Mouse (Mus musculus) forebrain, embryonic 13.5 days (tissue): ENCODE results near the gene Dip2c. TPM values are rescaled to one million over a fixed set of nuclear protein-coding genes. Genes with fewer than 3 reads are reported as not detected.
A peak's percentile ranks its signal among the peaks of the same experiment; 100 is the strongest.

Experiments used
- ATAC-seq: fragments of 200-750 bp; cut with Nextera tagmentation; 2 replicates; pipeline ENCODE4 v1.8.0; 2017
- H3K27ac ChIP-seq: fragments of 300-500 bp; sonication (generic); 2 replicates; pipeline ENCODE4 v1.5.1; 2015; ENCODE audit warnings: inconsistent platforms, mild to moderate bottlenecking, moderate library complexity
- H3K27me3 ChIP-seq: fragments of 300-500 bp; sonication (generic); 2 replicates; pipeline ENCODE4 v1.6.1; 2015; ENCODE audit warnings: mild to moderate bottlenecking, inconsistent platforms
- H3K36me3 ChIP-seq: fragments of 300-500 bp; sonication (generic); 2 replicates; pipeline ENCODE4 v1.6.1; 2015; ENCODE audit warnings: mild to moderate bottlenecking, inconsistent platforms; ENCODE audit not compliant: poor library complexity, severe bottlenecking
- H3K4me1 ChIP-seq: fragments of 300-500 bp; sonication (generic); 2 replicates; pipeline ENCODE4 v1.6.1; 2015; ENCODE audit warnings: inconsistent platforms
- H3K4me2 ChIP-seq: fragments of 300-500 bp; sonication (generic); 2 replicates; pipeline ENCODE4 v1.6.1; 2015; ENCODE audit warnings: inconsistent platforms, mild to moderate bottlenecking, moderate library complexity
- H3K4me3 ChIP-seq: fragments of 300-500 bp; sonication (generic); 2 replicates; pipeline ENCODE4 v1.5.1; 2015; ENCODE audit warnings: mild to moderate bottlenecking, inconsistent platforms
- H3K9ac ChIP-seq: fragments of 300-500 bp; sonication (generic); 2 replicates; pipeline ENCODE4 v1.6.1; 2015; ENCODE audit warnings: mild to moderate bottlenecking, inconsistent platforms
- H3K9me3 ChIP-seq: fragments of 300-500 bp; sonication (generic); replicated peaks from 2 replicates; pipeline ENCODE4 v1.6.1; 2016; ENCODE audit warnings: inconsistent platforms
- WGBS: fragments of 180-500 bp; shearing (Covaris S2); methylation state at CpG from one replicate; pipeline ENCODE4 v1.1.7; 2015; 5-methylcytosine and 5-hydroxymethylcytosine counted together
- polyA plus RNA-seq: library from polyadenylated mRNA; unstranded; fragments of >200 nt; fragmentation: Nextera tagmentation; extraction: Ambion mirVana; gene quantifications from 2 replicates; pipeline ENCODE4 v1.2.1, GENCODE M21; 2015

Dip2c gene
- polyA plus RNA-seq, 1 experiment from 2014 or later = 7.2 TPM

- ATAC-seq = peak; percentile 58; the same call in 1 of the 2 replicates
- Histone ChIP-seq H3K4me2 (no peak overlapping the region), H3K27ac (no peak overlapping the region), H3K4me3 (no peak overlapping the region), H3K36me3 (no peaks in the 10 kb centered on the region; the same call in 1 of the 2 replicates), H3K9me3 (no peaks in the 10 kb centered on the region; the same call in 1 of the 2 replicates), H3K9ac (no peak overlapping the region), H3K27me3 (no peaks in the 10 kb centered on the region), H3K4me1 (peaks cover 14% of the 10 kb centered on the region)
- WGBS = 32% methylated on average over 5 of the region's 5 CpGs
Observed at GRCm38 (mm10) chr13:9390204-9390804, 114.0 kb downstream of the Dip2c start.

- H3K36me3 ChIP-seq = no peaks in the 10 kb centered on the region
- H3K4me1 ChIP-seq = peaks cover 14% of the 10 kb centered on the region
- H3K27me3 ChIP-seq = no peaks in the 10 kb centered on the region
- no peaks in the 10 kb centered on the region for H3K9me3 ChIP-seq
- H3K4me2 ChIP-seq = no peak overlapping the region
- H3K4me3 ChIP-seq = no peak overlapping the region
- H3K9ac ChIP-seq = no peak overlapping the region
- H3K27ac ChIP-seq = no peak overlapping the region
- 88% methylated on average over 3 of the region's 3 CpGs for WGBS
- no peak for ATAC-seq
Observed at GRCm38 (mm10) chr13:9393470-9393869, 117.1 kb downstream of the Dip2c start.

GRCm38 (mm10) chr13:9395286-9395685 lies 119.0 kb downstream of the Dip2c start:
- H3K36me3 ChIP-seq = no peaks in the 10 kb centered on the region
- no peak overlapping the region for H3K27ac ChIP-seq
- H3K27me3 ChIP-seq = no peaks in the 10 kb centered on the region
- 81% methylated on average over 1 of the region's 1 CpGs for WGBS
- no peak for ATAC-seq
- H3K4me1 ChIP-seq = peaks cover 17% of the 10 kb centered on the region
- no peak overlapping the region for H3K4me3 ChIP-seq
- no peak overlapping the region for H3K9ac ChIP-seq
- H3K9me3 ChIP-seq = no peaks in the 10 kb centered on the region
- H3K4me2 ChIP-seq = no peak overlapping the region

GRCm38 (mm10) chr13:9398846-9399245 lies 122.5 kb downstream of the Dip2c start:
- H3K9me3 ChIP-seq = peaks cover 12% of the 10 kb centered on the region; the same call in 1 of the 2 replicates
- H3K4me1 ChIP-seq = peaks cover 7% of the 10 kb centered on the region
- 0% methylated on average over 1 of the region's 1 CpGs for WGBS
- no peak overlapping the region for H3K4me2 ChIP-seq
- no peaks in the 10 kb centered on the region for H3K27me3 ChIP-seq
- H3K9ac ChIP-seq = no peak overlapping the region
- peak; percentile 53 for ATAC-seq
- H3K27ac ChIP-seq = no peak overlapping the region
- 0 out of 2 replicates have a peak, but pooled peaks cover 3% of the 10 kb centered on the region for H3K36me3 ChIP-seq
- no peak overlapping the region for H3K4me3 ChIP-seq

- no peak overlapping the region for H3K27ac ChIP-seq
- WGBS = 59% methylated on average over 1 of the region's 1 CpGs
- H3K9ac ChIP-seq = no peak overlapping the region
- H3K4me3 ChIP-seq = no peak overlapping the region
- H3K4me2 ChIP-seq = no peak overlapping the region
- peaks cover 12% of the 10 kb centered on the region; the same call in 1 of the 2 replicates for H3K9me3 ChIP-seq
- no peaks in the 10 kb centered on the region for H3K27me3 ChIP-seq
- no peak for ATAC-seq
- no peaks in the 10 kb centered on the region for H3K4me1 ChIP-seq
- H3K36me3 ChIP-seq = 0 out of 2 replicates have a peak, but pooled peaks cover 3% of the 10 kb centered on the region
Observed at GRCm38 (mm10) chr13:9405399-9405798, 129.1 kb downstream of the Dip2c start.

GRCm38 (mm10) chr13:9408983-9409382 lies 132.7 kb downstream of the Dip2c start:
- no peaks in the 10 kb centered on the region for H3K36me3 ChIP-seq
- no peak overlapping the region for H3K4me3 ChIP-seq
- no peak overlapping the region for H3K27ac ChIP-seq
- no peaks in the 10 kb centered on the region for H3K27me3 ChIP-seq
- no peak overlapping the region for H3K9ac ChIP-seq
- no peaks in the 10 kb centered on the region for H3K9me3 ChIP-seq
- H3K4me2 ChIP-seq = no peak overlapping the region
- no peak for ATAC-seq
- no peaks in the 10 kb centered on the region for H3K4me1 ChIP-seq
- WGBS = 93% methylated on average over 4 of the region's 4 CpGs

GRCm38 (mm10) chr13:9418441-9418840 lies 142.1 kb downstream of the Dip2c start:
- Histone ChIP-seq H3K36me3 (no peaks in the 10 kb centered on the region), H3K4me2 (no peak overlapping the region), H3K27me3 (no peaks in the 10 kb centered on the region), H3K4me1 (no peaks in the 10 kb centered on the region), H3K27ac (no peak overlapping the region), H3K9ac (no peak overlapping the region), H3K9me3 (no peaks in the 10 kb centered on the region), H3K4me3 (no peak overlapping the region)
- 94% methylated on average over 3 of the region's 3 CpGs for whole genome bisulfite sequencing
- no peak for ATAC-seq

- H3K4me1 ChIP-seq = no peaks in the 10 kb centered on the region
- ATAC-seq = no peak
- H3K9ac ChIP-seq = no peak overlapping the region
- no peak overlapping the region for H3K4me3 ChIP-seq
- no peak overlapping the region for H3K27ac ChIP-seq
- H3K27me3 ChIP-seq = no peaks in the 10 kb centered on the region
- H3K36me3 ChIP-seq = no peaks in the 10 kb centered on the region
- H3K9me3 ChIP-seq = no peaks in the 10 kb centered on the region
- H3K4me2 ChIP-seq = no peak overlapping the region
Observed at GRCm38 (mm10) chr13:9419213-9419612, 142.9 kb downstream of the Dip2c start.

GRCm38 (mm10) chr13:9421949-9422348 lies 145.6 kb downstream of the Dip2c start:
- 98% methylated on average over 4 of the region's 4 CpGs for WGBS
- H3K27me3 ChIP-seq = no peaks in the 10 kb centered on the region

GRCm38 (mm10) chr13:9422876-9423275 lies 146.5 kb downstream of the Dip2c start:
- H3K9ac ChIP-seq = no peak overlapping the region
- peak; percentile 61; the same call in 1 of the 2 replicates for ATAC-seq
- no peaks in the 10 kb centered on the region for H3K9me3 ChIP-seq
- WGBS = 68% methylated on average over 1 of the region's 1 CpGs
- H3K27me3 ChIP-seq = no peaks in the 10 kb centered on the region
- no peak overlapping the region for H3K27ac ChIP-seq
- H3K36me3 ChIP-seq = no peaks in the 10 kb centered on the region
- no peaks in the 10 kb centered on the region for H3K4me1 ChIP-seq
- no peak overlapping the region for H3K4me2 ChIP-seq
- no peak overlapping the region for H3K4me3 ChIP-seq

More at GRCm38 (mm10) chr13:9421949-9422348, 145.6 kb downstream of the Dip2c start:
- Histone ChIP-seq H3K9me3 (no peaks in the 10 kb centered on the region), H3K4me3 (no peak overlapping the region), H3K4me2 (no peak overlapping the region), H3K27ac (no peak overlapping the region), H3K4me1 (no peaks in the 10 kb centered on the region), H3K36me3 (no peaks in the 10 kb centered on the region), H3K9ac (no peak overlapping the region)
- no peak for ATAC-seq

GRCm38 (mm10) chr13:9424434-9424833 lies 148.1 kb downstream of the Dip2c start:
- H3K27me3 ChIP-seq = no peaks in the 10 kb centered on the region
- ATAC-seq = no peak
- no peak overlapping the region for H3K4me2 ChIP-seq
- no peak overlapping the region for H3K9ac ChIP-seq
- no peaks in the 10 kb centered on the region for H3K4me1 ChIP-seq
- H3K27ac ChIP-seq = no peak overlapping the region
- H3K4me3 ChIP-seq = no peak overlapping the region
- no peaks in the 10 kb centered on the region for H3K36me3 ChIP-seq
- H3K9me3 ChIP-seq = no peaks in the 10 kb centered on the region

GRCm38 (mm10) chr13:9426267-9426666 lies 149.9 kb downstream of the Dip2c start:
- H3K36me3 ChIP-seq = no peaks in the 10 kb centered on the region
- no peak overlapping the region for H3K4me2 ChIP-seq
- H3K9ac ChIP-seq = no peak overlapping the region
- no peak overlapping the region for H3K27ac ChIP-seq
- H3K4me3 ChIP-seq = no peak overlapping the region
- 0 out of 2 replicates have a peak, but pooled peaks cover 2% of the 10 kb centered on the region for H3K9me3 ChIP-seq
- no peaks in the 10 kb centered on the region for H3K27me3 ChIP-seq
- no peak for ATAC-seq
- H3K4me1 ChIP-seq = no peaks in the 10 kb centered on the region

- WGBS = 73% methylated on average over 4 of the region's 4 CpGs
- 0 out of 2 replicates have a peak, but pooled peaks cover 3% of the 10 kb centered on the region for H3K9me3 ChIP-seq
- no peaks in the 10 kb centered on the region for H3K4me1 ChIP-seq
- H3K4me2 ChIP-seq = no peak overlapping the region
- no peaks in the 10 kb centered on the region for H3K36me3 ChIP-seq
- H3K27ac ChIP-seq = no peak overlapping the region
- H3K4me3 ChIP-seq = no peak overlapping the region
- H3K27me3 ChIP-seq = no peaks in the 10 kb centered on the region
- H3K9ac ChIP-seq = no peak overlapping the region
- no peak for ATAC-seq
Observed at GRCm38 (mm10) chr13:9426779-9427178, 150.5 kb downstream of the Dip2c start.
